Mouse (Mus musculus) limb, embryonic 11.5 days (tissue): ENCODE results near the gene Arid1a. TPM values are rescaled to one million over a fixed set of nuclear protein-coding genes. Genes with fewer than 3 reads are reported as not detected.

Experiments used
- ATAC-seq: fragments of 200-750 bp; cut with Nextera tagmentation; 2 replicates; pipeline ENCODE4 v1.8.0; 2017; ENCODE audit warnings: low read depth; ENCODE audit not compliant: insufficient number of reproducible peaks, low FRiP score, low TSS enrichment
- DNase-seq: peaks from one replicate; pipeline ENCODE4 v3.0.0-alpha.2; 2015; ENCODE audit warnings: low spot score
- H3K27ac ChIP-seq: fragments of 300-500 bp; sonication (generic); replicated peaks from 2 replicates; pipeline ENCODE4 v1.5.1; 2014; ENCODE audit warnings: low read depth, mild to moderate bottlenecking, low read length
- H3K27me3 ChIP-seq: fragments of 300-500 bp; sonication (generic); 2 replicates; pipeline ENCODE4 v1.6.1; 2014; ENCODE audit warnings: mild to moderate bottlenecking, low read length, mixed read lengths; ENCODE audit not compliant: control insufficient read depth, insufficient read depth
- H3K36me3 ChIP-seq: fragments of 300-500 bp; sonication (generic); 2 replicates; pipeline ENCODE4 v1.6.1; 2014; ENCODE audit warnings: mild to moderate bottlenecking, low read length, moderate library complexity, mixed read lengths; ENCODE audit not compliant: control insufficient read depth, insufficient read depth
- H3K4me1 ChIP-seq: fragments of 300-500 bp; sonication (generic); 2 replicates; pipeline ENCODE4 v1.6.1; 2014; ENCODE audit warnings: low read length, mixed read lengths; ENCODE audit not compliant: control insufficient read depth, insufficient read depth
- H3K4me2 ChIP-seq: fragments of 300-500 bp; sonication (generic); 2 replicates; pipeline ENCODE4 v1.6.1; 2014; ENCODE audit warnings: low read depth, mild to moderate bottlenecking, moderate library complexity; ENCODE audit not compliant: severe bottlenecking
- H3K4me3 ChIP-seq: fragments of 300-500 bp; sonication (generic); 2 replicates; pipeline ENCODE4 v1.5.1; 2014; ENCODE audit warnings: low read depth, low read length
- H3K9ac ChIP-seq: fragments of 300-500 bp; sonication (generic); 2 replicates; pipeline ENCODE4 v1.6.1; 2014; ENCODE audit warnings: mild to moderate bottlenecking, low read length
- H3K9me3 ChIP-seq: fragments of 300-500 bp; sonication (generic); 2 replicates; pipeline ENCODE4 v1.6.1; 2016; ENCODE audit warnings: low read length; ENCODE audit not compliant: control insufficient read depth
- WGBS: fragments of 180-500 bp; shearing (Covaris S2); extraction: QIAGEN DNeasy Blood & Tissue Kit; methylation state at CpG from one replicate; pipeline ENCODE4 v1.1.7; 2014; 5-methylcytosine and 5-hydroxymethylcytosine counted together
- polyA plus RNA-seq: library from polyadenylated mRNA; unstranded; fragments of >200 nt; fragmentation: Nextera tagmentation; extraction: Ambion mirVana; gene quantifications from 2 replicates; pipeline ENCODE4 v1.2.1, GENCODE M21; 2014

Gene Arid1a
- 46.2 and 50.3 TPM in 2 replicates for polyA plus RNA-seq

DNA sequence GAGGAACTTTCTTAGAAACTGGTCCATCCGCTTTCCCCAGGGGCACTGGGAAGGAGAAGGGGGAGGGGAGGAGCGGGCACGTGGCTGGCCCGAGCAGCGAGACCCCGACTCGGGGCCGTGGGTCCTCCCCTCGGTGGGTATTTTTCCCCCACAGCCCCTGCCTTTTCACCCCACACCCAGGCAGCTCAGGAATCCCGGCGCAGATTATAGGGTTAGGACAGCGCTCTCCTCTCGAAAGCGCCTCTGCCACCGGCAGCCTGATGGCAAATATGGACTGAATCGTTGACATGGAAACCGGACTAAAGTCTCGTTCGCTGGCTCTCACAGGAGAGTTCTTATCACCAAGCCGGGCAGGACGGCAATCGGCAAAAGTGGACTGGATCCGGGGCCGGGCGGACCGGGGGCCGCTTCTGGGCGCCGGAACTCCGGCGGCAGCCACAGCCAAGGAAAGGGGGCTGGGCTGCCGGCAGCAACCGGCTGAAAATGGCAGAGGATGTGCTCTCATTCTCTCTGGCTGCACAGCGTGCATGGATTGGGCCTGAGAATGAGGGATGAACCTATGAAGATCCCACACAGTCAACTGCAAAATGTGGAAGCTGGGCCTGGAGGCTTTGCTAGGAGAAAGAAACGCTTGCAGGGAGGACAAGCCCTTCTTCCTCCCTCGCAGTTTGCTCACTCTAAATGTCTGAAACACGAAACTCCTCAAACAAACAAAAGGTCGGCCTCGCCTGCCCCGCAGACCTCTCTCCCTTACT lies at the start of gene Arid1a:
TSS of gene Arid1a (minus strand) at position 256 of the 755 bp plus-strand sequence.
- DNase-seq = peak; percentile 95
- Histone ChIP-seq H3K9ac (peak within 1 kb of the TSS; percentile 92), H3K4me2 (peak within 1 kb of the TSS; percentile 93), H3K4me1 (peaks cover 14% of the 10 kb centered on the region), H3K36me3 (no peaks in the 10 kb centered on the region), H3K9me3 (no peaks in the 10 kb centered on the region), H3K27me3 (no peaks in the 10 kb centered on the region), H3K4me3 (peak within 1 kb of the TSS; percentile 99), H3K27ac (peak within 1 kb of the TSS; percentile 99)
- peak; percentile 59 for ATAC-seq
- under 1% methylated on average over 40 of the region's 40 CpGs for WGBS

DNA sequence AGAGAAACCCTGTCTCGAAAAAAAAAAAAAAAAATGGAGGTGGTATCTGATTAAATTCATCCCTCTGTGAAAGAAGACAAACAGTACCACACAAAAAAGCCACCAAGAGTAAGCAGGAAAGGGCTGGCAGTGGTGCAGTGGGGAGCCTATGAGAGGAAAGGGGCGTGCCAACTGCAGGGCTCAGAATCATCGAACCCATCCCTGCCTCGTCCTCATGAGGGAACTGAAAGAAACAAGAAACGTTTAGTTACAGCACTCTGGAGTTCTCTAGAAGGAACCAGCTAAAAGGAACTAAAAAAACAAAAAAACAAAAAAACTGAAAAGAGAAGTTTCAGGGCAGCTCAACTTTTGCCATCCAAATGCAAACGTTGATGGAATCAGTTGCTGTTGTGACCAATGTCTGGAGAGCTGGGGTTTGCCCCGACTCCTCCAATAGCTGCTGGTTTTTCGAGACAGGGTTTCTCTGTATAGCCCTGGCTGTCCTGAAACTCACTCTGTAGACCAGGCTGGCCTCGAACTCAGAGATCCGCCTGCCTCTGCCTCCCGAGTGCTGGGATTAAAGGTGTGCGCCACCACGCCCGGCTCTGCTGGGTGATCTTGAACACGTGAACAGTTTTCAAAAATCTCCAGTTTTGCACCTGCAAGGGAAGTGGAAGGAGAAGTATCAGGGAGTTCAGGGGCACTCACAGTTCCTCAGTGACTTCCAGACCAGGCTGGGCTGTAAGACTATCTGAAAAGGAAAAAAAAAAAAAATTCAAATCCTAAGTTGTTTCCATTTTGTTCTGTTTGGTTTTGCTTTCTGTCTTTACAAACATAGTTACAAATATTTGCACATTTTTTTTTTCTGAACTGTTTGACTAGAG lies 48.1 kb upstream of the Arid1a start:
- Histone ChIP-seq H3K27me3 (no peaks in the 10 kb centered on the region), H3K9ac (no peak overlapping the region), H3K4me2 (no peak overlapping the region), H3K27ac (no peak overlapping the region), H3K9me3 (no peaks in the 10 kb centered on the region), H3K36me3 (no peaks in the 10 kb centered on the region), H3K4me1 (no peaks in the 10 kb centered on the region), H3K4me3 (no peak overlapping the region)
- no peak for ATAC-seq
- 81% methylated on average over 15 of the region's 15 CpGs for WGBS
- DNase-seq = no peak

DNA sequence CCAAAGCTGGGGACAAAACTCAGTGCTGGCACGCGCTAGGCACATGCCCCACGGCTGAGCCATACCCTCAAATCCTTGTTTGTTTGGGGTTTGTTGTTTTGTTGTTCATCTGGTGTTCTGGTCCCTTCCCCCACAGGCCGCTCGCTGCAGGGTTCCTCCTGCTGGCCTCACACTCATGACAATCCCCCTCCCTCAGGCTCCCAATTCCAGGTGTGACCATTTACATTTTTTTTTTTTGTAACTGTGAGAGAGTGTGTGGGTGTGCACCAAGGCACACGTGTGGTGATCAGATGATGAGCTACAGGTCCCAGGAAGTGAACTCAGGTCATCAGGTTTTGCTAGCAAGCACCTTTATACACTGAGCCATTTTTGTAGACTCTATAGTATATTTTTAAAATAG lies 44.0 kb upstream of the Arid1a start:
- H3K4me2 ChIP-seq = no peak overlapping the region
- H3K4me3 ChIP-seq = no peak overlapping the region
- no peaks in the 10 kb centered on the region for H3K9me3 ChIP-seq
- ATAC-seq (no peak), DNase-seq (no peak)
- WGBS = 43% methylated on average over 6 of the region's 6 CpGs
- H3K4me1 ChIP-seq = no peaks in the 10 kb centered on the region
- H3K9ac ChIP-seq = no peak overlapping the region
- H3K27ac ChIP-seq = no peak overlapping the region
- H3K27me3 ChIP-seq = no peaks in the 10 kb centered on the region
- no peaks in the 10 kb centered on the region for H3K36me3 ChIP-seq

DNA sequence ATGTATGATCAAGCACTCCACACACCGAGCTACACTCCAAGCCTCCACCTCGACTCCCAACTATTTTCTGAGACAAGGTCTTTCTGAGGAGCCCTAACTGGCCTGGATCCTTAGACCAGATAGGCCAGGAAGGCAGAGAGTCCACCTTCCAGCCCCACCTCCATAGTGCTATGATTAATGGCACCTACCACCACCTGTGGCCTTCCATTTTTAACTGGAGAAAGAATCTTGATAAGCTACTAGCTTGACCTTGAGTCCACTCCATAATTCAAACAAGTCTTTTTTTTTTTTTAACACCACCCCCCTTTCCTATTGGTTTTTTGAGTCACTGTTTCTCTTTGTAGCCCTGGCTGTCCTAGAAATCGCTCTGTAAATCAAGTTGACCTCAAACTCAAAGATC lies 36.7 kb upstream of the Arid1a start:
- no peaks in the 10 kb centered on the region for H3K36me3 ChIP-seq
- H3K27me3 ChIP-seq = no peaks in the 10 kb centered on the region
- H3K9ac ChIP-seq = no peak overlapping the region
- H3K4me2 ChIP-seq = no peak overlapping the region
- no peak overlapping the region for H3K4me3 ChIP-seq
- no peaks in the 10 kb centered on the region for H3K4me1 ChIP-seq
- ATAC-seq (no peak), DNase-seq (no peak)
- no peaks in the 10 kb centered on the region for H3K9me3 ChIP-seq
- 87% methylated on average over 3 of the region's 3 CpGs for WGBS
- H3K27ac ChIP-seq = no peak overlapping the region

- H3K36me3 ChIP-seq = no peaks in the 10 kb centered on the region
- no peak for DNase-seq
- no peaks in the 10 kb centered on the region for H3K27me3 ChIP-seq
- H3K9ac ChIP-seq = no peak overlapping the region
- no peak overlapping the region; the same call in 1 of the 2 replicates for H3K4me2 ChIP-seq
- no peaks in the 10 kb centered on the region for H3K4me1 ChIP-seq
- WGBS = 89% methylated on average over 21 of the region's 21 CpGs
- no peak for ATAC-seq
- H3K27ac ChIP-seq = no peak overlapping the region
- H3K4me3 ChIP-seq = no peak overlapping the region
- H3K9me3 ChIP-seq = no peaks in the 10 kb centered on the region
Observed at GRCm38 (mm10) chr4:133774570-133775554, 18.3 kb upstream of the Arid1a start.

DNA sequence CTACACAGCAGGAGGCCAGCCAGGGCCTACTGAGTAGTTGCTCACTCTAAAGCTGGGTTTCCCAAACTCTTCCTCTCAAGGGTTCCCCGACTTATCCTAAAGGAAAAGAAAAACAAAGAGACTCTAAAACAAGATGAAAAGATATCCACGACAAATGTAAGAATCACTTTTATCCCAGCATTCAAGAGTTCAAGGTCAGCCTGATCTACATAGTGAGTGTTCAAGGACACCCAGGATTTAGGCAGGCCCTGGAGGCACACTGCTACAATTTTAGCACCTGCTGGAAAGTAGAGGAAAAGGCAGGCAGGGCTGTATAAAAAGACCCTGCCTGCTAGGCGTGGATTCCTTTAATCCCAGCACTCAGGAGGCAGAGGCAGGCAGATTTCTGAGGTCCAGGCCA lies 12.6 kb upstream of the Arid1a start:
- no peak overlapping the region for H3K9ac ChIP-seq
- H3K27ac ChIP-seq = no peak overlapping the region
- H3K4me3 ChIP-seq = no peak overlapping the region
- no peaks in the 10 kb centered on the region for H3K9me3 ChIP-seq
- H3K27me3 ChIP-seq = no peaks in the 10 kb centered on the region
- ATAC-seq (no peak), DNase-seq (no peak)
- H3K36me3 ChIP-seq = no peaks in the 10 kb centered on the region
- H3K4me2 ChIP-seq = no peak overlapping the region
- 73% methylated on average over 3 of the region's 3 CpGs for WGBS
- no peaks in the 10 kb centered on the region for H3K4me1 ChIP-seq

GRCm38 (mm10) chr4:133763112-133763511 lies 6.5 kb upstream of the Arid1a start:
- no peak overlapping the region for H3K9ac ChIP-seq
- WGBS = 82% methylated on average over 6 of the region's 6 CpGs
- no peak overlapping the region for H3K27ac ChIP-seq
- no peaks in the 10 kb centered on the region for H3K36me3 ChIP-seq
- no peak for DNase-seq
- no peaks in the 10 kb centered on the region for H3K27me3 ChIP-seq
- ATAC-seq = no peak
- H3K9me3 ChIP-seq = no peaks in the 10 kb centered on the region
- no peak overlapping the region for H3K4me2 ChIP-seq
- H3K4me3 ChIP-seq = no peak overlapping the region
- no peaks in the 10 kb centered on the region for H3K4me1 ChIP-seq

DNA sequence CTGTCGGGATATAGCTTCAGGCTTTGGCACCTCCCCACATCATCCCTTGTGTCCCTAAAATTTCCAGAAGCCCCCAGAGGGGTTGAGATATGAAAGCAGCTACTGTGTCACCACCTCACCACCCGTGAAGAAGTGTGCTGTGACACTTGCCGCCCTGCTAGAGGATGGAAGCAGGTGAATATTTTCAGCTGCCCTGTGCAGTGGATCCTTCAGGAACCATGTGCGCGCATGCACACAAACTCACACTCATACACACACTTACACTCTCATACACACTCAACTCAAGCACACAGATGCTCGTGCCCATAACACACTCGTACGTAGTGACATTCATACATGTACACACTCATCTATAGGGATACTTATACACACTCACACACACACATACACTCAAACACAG lies 3.1 kb upstream of the Arid1a start:
- 86% methylated on average over 8 of the region's 8 CpGs for WGBS
- no peak for DNase-seq
- Histone ChIP-seq H3K9ac (no peak overlapping the region), H3K9me3 (no peaks in the 10 kb centered on the region), H3K27ac (no peak overlapping the region), H3K4me2 (no peak overlapping the region), H3K27me3 (no peaks in the 10 kb centered on the region), H3K36me3 (no peaks in the 10 kb centered on the region), H3K4me1 (peaks cover 14% of the 10 kb centered on the region), H3K4me3 (no peak overlapping the region)
- no peak for ATAC-seq
